Mouse (Mus musculus): ENCODE measurements at regions not wholly inside any gene's neighbourhood (a gene's known extent, or its start where the extent isn't known, plus 50 kb on each side); places are given as distances from the start of the nearest gene placed in this dataset.

GRCm38 (mm10) chr12:69502706-69503070 is 80.1 kb downstream of the Vcpkmt start:
- Histone ChIP-seq H3K27ac (peak overlapping the region; percentile 95), H3K4me3 (peak overlapping the region; percentile 7), H3K4me1 (peaks cover 37% of the 10 kb centered on the region), H3K36me3 (no peaks in the 10 kb centered on the region), H3K27me3 (no peaks in the 10 kb centered on the region), H3K9me3 (no peaks in the 10 kb centered on the region), H3K9ac (peak overlapping the region; percentile 27; the same call in 1 of the 2 replicates), H3K4me2 (peak overlapping the region; percentile 37)
- no peak for ATAC-seq (ENCODE audit: insufficient number of reproducible peaks, low FRiP score, low TSS enrichment, low read depth)
- WGBS = 52% methylated on average over 6 of the region's 6 CpGs

GRCm38 (mm10) chr12:69501783-69502705 is 80.8 kb downstream of the Vcpkmt start:
- Histone ChIP-seq H3K9ac (peak overlapping the region; percentile 27; the same call in 1 of the 2 replicates), H3K27ac (peak overlapping the region; percentile 95), H3K4me2 (peak overlapping the region; percentile 37), H3K36me3 (no peaks in the 10 kb centered on the region), H3K9me3 (no peaks in the 10 kb centered on the region), H3K4me1 (peaks cover 43% of the 10 kb centered on the region), H3K27me3 (no peaks in the 10 kb centered on the region), H3K4me3 (peak overlapping the region; percentile 7)
- 10% methylated on average over 20 of the region's 20 CpGs for WGBS
- ATAC-seq (ENCODE audit: insufficient number of reproducible peaks, low FRiP score, low TSS enrichment, low read depth) = peak; percentile 83

GRCm38 (mm10) chr12:69501346-69501730 is 81.5 kb downstream of the Vcpkmt start:
- Histone ChIP-seq H3K4me1 (peaks cover 48% of the 10 kb centered on the region), H3K27ac (peak overlapping the region; percentile 95), H3K9ac (no peak overlapping the region), H3K4me3 (no peak overlapping the region; the same call in 1 of the 2 replicates), H3K27me3 (no peaks in the 10 kb centered on the region), H3K9me3 (no peaks in the 10 kb centered on the region), H3K4me2 (peak overlapping the region; percentile 37; the same call in 1 of the 2 replicates), H3K36me3 (no peaks in the 10 kb centered on the region)
- no peak for ATAC-seq (ENCODE audit: insufficient number of reproducible peaks, low FRiP score, low TSS enrichment, low read depth)
- 26% methylated on average over 2 of the region's 2 CpGs for WGBS

DNA sequence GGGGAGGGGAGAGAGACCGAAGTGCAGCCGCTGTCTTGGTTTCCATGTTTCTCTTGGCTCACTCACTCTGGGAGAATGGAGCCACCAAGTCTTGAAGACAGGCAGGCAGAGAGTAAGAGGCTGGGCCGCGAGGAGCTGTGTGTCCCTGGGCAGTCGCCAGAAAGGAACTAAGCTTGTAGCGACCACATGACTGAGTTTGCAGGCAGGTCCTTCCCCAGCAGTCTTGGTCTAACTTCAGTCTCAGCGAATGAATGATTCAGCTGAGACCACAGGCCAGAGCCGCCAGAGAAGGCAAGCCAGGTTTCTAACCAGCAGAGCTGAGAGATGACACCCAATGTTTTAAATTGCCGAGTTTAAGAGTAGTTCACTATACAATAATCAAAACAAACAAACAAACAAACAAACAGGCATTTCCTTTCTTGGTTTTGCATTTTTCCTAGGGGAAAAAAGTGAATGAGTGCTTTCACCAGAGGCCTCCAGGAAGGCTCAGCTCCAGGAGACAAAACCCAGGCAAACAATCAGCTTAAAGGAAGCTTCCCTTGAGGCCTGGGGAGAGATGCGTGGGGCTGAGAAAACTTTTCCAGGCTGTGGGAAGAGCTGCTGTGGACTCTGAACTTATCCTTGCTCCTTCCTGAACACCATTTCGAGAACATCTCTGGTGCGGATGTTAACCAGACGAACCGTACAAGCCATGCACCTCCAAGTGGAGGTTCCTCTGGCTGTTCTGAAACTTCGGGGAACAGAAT is 82.1 kb downstream of the Vcpkmt start:
- Histone ChIP-seq H3K27ac (peak overlapping the region; percentile 95), H3K9me3 (no peaks in the 10 kb centered on the region), H3K36me3 (no peaks in the 10 kb centered on the region), H3K27me3 (no peaks in the 10 kb centered on the region), H3K9ac (no peak overlapping the region), H3K4me1 (peaks cover 53% of the 10 kb centered on the region), H3K4me2 (no peak overlapping the region), H3K4me3 (no peak overlapping the region)
- 52% methylated on average over 13 of the region's 15 CpGs for WGBS
- no peak for ATAC-seq (ENCODE audit: insufficient number of reproducible peaks, low FRiP score, low TSS enrichment, low read depth)

- Histone ChIP-seq H3K4me2 (no peak overlapping the region), H3K9me3 (no peaks in the 10 kb centered on the region), H3K27me3 (no peaks in the 10 kb centered on the region), H3K9ac (no peak overlapping the region), H3K4me3 (no peak overlapping the region), H3K4me1 (peaks cover 45% of the 10 kb centered on the region), H3K36me3 (no peaks in the 10 kb centered on the region), H3K27ac (peak overlapping the region; percentile 78)
- ATAC-seq (ENCODE audit: insufficient number of reproducible peaks, low FRiP score, low TSS enrichment, low read depth) = peak; percentile 77
- WGBS = 49% methylated on average over 7 of the region's 7 CpGs
These were observed 85.7 kb downstream of the Vcpkmt start for GRCm38 (mm10) chr12:69497121-69497520.

GRCm38 (mm10) chr12:69496341-69496904 is 86.4 kb downstream of the Vcpkmt start:
- Histone ChIP-seq H3K27me3 (no peaks in the 10 kb centered on the region), H3K36me3 (no peaks in the 10 kb centered on the region), H3K27ac (peak overlapping the region; percentile 78), H3K4me1 (peaks cover 39% of the 10 kb centered on the region), H3K4me3 (no peak overlapping the region), H3K9me3 (no peaks in the 10 kb centered on the region), H3K9ac (no peak overlapping the region), H3K4me2 (no peak overlapping the region)
- ATAC-seq (ENCODE audit: insufficient number of reproducible peaks, low FRiP score, low TSS enrichment, low read depth) = no peak
- 52% methylated on average over 6 of the region's 6 CpGs for WGBS

GRCm38 (mm10) chr12:69495776-69496175 is 87.1 kb downstream of the Vcpkmt start:
- Histone ChIP-seq H3K4me2 (no peak overlapping the region), H3K27ac (no peak overlapping the region), H3K9me3 (no peaks in the 10 kb centered on the region), H3K4me1 (peaks cover 32% of the 10 kb centered on the region), H3K9ac (no peak overlapping the region), H3K27me3 (no peaks in the 10 kb centered on the region), H3K36me3 (no peaks in the 10 kb centered on the region), H3K4me3 (no peak overlapping the region)
- ATAC-seq (ENCODE audit: insufficient number of reproducible peaks, low FRiP score, low TSS enrichment, low read depth) = no peak
- 81% methylated on average over 5 of the region's 5 CpGs for WGBS

DNA sequence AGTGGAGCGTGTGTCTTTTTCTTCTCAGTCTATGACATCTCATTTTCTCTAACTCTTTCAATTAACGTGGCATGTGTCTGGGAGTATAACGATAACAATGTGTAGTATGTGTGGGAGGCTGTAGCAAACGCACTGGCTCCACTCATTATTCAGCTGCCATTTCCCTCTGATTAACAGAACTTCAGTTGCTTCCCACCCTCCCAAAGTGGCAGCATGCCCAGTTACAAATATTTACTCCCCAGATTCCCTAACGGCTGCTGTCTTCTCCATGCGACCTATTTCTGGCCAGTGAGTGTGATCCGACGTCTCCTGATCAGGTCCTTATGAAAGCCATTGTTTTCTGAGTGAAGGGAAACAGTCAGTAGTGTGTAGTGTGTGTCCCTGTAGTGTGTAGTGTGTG is 88.2 kb downstream of the Vcpkmt start:
- Histone ChIP-seq H3K4me2 (no peak overlapping the region), H3K36me3 (no peaks in the 10 kb centered on the region), H3K9me3 (no peaks in the 10 kb centered on the region), H3K27me3 (no peaks in the 10 kb centered on the region), H3K4me1 (peaks cover 23% of the 10 kb centered on the region), H3K9ac (no peak overlapping the region), H3K4me3 (no peak overlapping the region), H3K27ac (no peak overlapping the region)
- ATAC-seq (ENCODE audit: insufficient number of reproducible peaks, low FRiP score, low TSS enrichment, low read depth) = no peak
- WGBS = 60% methylated on average over 8 of the region's 8 CpGs

DNA sequence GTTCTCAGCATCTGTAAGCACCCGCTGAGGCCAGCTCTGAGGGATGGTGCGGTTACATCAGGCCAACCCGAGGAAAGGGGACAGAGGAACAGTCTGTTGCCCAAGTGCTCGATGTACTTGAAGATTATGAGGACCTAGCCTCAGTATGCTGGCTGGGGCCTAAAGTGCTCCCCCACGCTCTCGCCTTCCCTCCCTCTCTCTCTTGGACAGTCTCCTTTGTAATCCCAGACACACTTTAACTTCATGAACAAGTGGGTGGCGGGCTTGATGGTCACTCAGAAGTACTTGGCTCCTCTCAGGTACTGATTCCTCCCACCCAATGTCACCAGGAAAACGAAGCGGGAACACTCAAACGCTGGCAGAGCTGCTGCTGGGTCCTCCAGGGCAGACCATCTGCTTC is 93.1 kb downstream of the Vcpkmt start:
- WGBS = 91% methylated on average over 10 of the region's 10 CpGs
- Histone ChIP-seq H3K27me3 (no peaks in the 10 kb centered on the region), H3K27ac (no peak overlapping the region), H3K36me3 (no peaks in the 10 kb centered on the region), H3K9me3 (no peaks in the 10 kb centered on the region), H3K4me1 (peaks cover 13% of the 10 kb centered on the region), H3K9ac (no peak overlapping the region), H3K4me3 (no peak overlapping the region), H3K4me2 (no peak overlapping the region)
- no peak for ATAC-seq (ENCODE audit: insufficient number of reproducible peaks, low FRiP score, low TSS enrichment, low read depth)

- Histone ChIP-seq H3K27ac (no peak overlapping the region), H3K4me2 (no peak overlapping the region), H3K9ac (no peak overlapping the region), H3K9me3 (no peaks in the 10 kb centered on the region), H3K4me3 (no peak overlapping the region), H3K27me3 (no peaks in the 10 kb centered on the region), H3K36me3 (no peaks in the 10 kb centered on the region), H3K4me1 (peaks cover 22% of the 10 kb centered on the region)
- ATAC-seq (ENCODE audit: insufficient number of reproducible peaks, low FRiP score, low TSS enrichment, low read depth) = no peak
- 71% methylated on average over 8 of the region's 8 CpGs for WGBS
These were observed 95.9 kb downstream of the Vcpkmt start for GRCm38 (mm10) chr12:69486903-69487302.

DNA sequence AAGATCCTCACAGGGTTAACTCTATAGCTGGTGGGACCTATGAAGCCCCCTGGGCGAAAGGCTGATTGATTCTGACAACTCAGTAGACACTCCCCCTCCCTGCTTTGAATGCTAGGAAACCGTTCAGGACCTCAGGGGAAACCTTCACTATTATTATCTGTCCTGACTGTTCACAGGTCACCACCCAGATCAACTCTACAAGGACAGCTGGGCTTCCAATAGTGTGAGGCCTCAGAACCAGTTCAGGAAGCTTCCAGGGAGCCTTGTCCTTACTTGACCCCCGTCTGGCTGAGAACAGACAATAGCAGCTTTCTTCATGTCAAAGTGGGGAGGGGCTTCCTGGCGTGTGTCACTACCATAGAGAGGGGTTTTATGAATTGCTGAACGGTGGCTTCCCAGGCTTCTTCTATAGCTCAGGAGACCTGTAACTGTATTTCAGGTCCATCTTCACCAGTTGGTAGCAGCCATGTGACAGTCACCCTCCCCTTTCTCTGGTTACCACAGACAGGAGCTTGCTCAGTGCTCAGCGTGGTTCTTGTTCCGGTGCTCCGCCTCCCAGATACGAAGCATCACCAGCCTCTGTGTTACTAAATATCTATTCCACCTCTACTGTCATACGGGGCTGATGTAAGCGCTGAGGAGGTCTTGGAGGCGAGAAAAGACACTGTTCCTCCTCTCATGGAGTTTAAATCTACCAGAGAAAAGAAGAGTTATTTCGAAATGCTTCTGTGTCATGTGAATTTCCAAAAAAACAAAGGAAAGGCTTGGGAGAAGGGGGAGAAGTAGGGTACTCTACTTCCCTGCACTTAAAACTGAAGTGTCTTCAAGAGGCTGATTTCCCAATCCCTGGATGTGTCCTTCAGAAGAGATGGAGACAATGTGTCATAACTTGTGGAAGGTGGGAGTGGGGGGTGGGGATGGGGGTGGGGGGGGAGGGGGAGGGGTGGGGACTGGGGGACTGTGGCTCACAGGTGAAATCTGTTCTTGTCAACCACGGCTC is 96.9 kb downstream of the Vcpkmt start:
- Histone ChIP-seq H3K4me2 (0 out of 2 replicates have a peak overlapping the region, but pooled peaks have one; percentile 15), H3K4me3 (no peak overlapping the region), H3K9ac (no peak overlapping the region), H3K36me3 (no peaks in the 10 kb centered on the region), H3K9me3 (no peaks in the 10 kb centered on the region), H3K4me1 (peaks cover 27% of the 10 kb centered on the region), H3K27ac (no peak overlapping the region), H3K27me3 (no peaks in the 10 kb centered on the region)
- 38% methylated on average over 14 of the region's 14 CpGs for WGBS
- ATAC-seq (ENCODE audit: insufficient number of reproducible peaks, low FRiP score, low TSS enrichment, low read depth) = no peak

Measured in limb, embryonic 15.5 days (tissue).